ENCODE assay signal across 8 mouse cellular contexts in genomic region chr9:92610628-92611267, GRCm38 (mm10).
DNase-seq lines count a peak whose midpoint lies in the region; ATAC-seq and TF ChIP-seq lines count a peak whose summit lies in the region.

No protein-coding gene starts in this region.

- peak; percentile 79 for DNase-seq in heart, adult 11 months
- DNase-seq in heart, postnatal 25 days (ENCODE audit: low spot score), result no peak
- peak; percentile 64 for DNase-seq in 416B (ENCODE audit: low read depth)
- peak; percentile 23 for DNase-seq in ZHBTc4 (ENCODE audit: low read depth, low spot score)
- DNase-seq in embryo, embryonic 9.5 days (ENCODE audit: extremely low spot score), result peak; percentile 27
- peak; percentile 73 for DNase-seq in lung, postnatal 14 days

- H3K36me3 ChIP-seq in intestine, postnatal 0 days (ENCODE audit: control insufficient read depth, insufficient read depth), result peaks cover 3% of the 10 kb centered on the region; the same call in 1 of the 2 replicates

- intact Hi-C loops in heart, postnatal 25 days (cut with DNase I), result loop anchor here (1.0 to 10.0 kb wide), 3 partner anchors 111 to 393 kb away; no protein-coding TSS in a partner anchor

- ATAC-seq in intestine, postnatal 0 days, result no peak
- no peak for ATAC-seq in erythroblast, adult 5-6 weeks (replicated peaks; ENCODE audit: low FRiP score, poor library complexity, severe bottlenecking)

- H3K27ac ChIP-seq in intestine, postnatal 0 days (ENCODE audit: low read depth, low read length), result no peak overlapping the region

- no peaks in the 10 kb centered on the region for H3K9me3 ChIP-seq in intestine, postnatal 0 days (ENCODE audit: control insufficient read depth)

- H3K4me2 ChIP-seq in intestine, postnatal 0 days (replicated peaks; ENCODE audit: low read depth), result no peak overlapping the region

- peak; percentile 77 for TF ChIP-seq CTCF in intestine, postnatal 0 days (IDR thresholded peaks at IDR 0.05; ENCODE audit: low read depth)

- H3K9ac ChIP-seq in intestine, postnatal 0 days (ENCODE audit: low read depth, low read length), result no peak overlapping the region

- no peaks in the 10 kb centered on the region for H3K4me1 ChIP-seq in intestine, postnatal 0 days (replicated peaks; ENCODE audit: control insufficient read depth, insufficient read depth, low read length)

- WGBS in intestine, postnatal 0 days, result 41% methylated on average over 9 of the region's 9 CpGs

- H3K4me3 ChIP-seq in intestine, postnatal 0 days (ENCODE audit: low read depth, low read length), result no peak overlapping the region

- H3K27me3 ChIP-seq in intestine, postnatal 0 days (replicated peaks; ENCODE audit: control insufficient read depth, insufficient read depth, low read length), result no peaks in the 10 kb centered on the region
